Mouse (Mus musculus) ovary, postnatal 14 days (tissue): ENCODE data around the gene Armc8.

ENCODE experiments used
- DNase-seq: peaks from one replicate; pipeline ENCODE4 v3.0.0; 2022; ENCODE audit warnings: low spot score

The Armc8 gene

GRCm38 (mm10) chr9:99499336-99499735, 69.4 kb downstream of the Armc8 start:
- DNase-seq = no peak

- DNase-seq = no peak
These were observed 76.0 kb downstream of the Armc8 start for GRCm38 (mm10) chr9:99492634-99493200.

GRCm38 (mm10) chr9:99491050-99491449, 77.6 kb downstream of the Armc8 start:
- no peak for DNase-seq

DNA sequence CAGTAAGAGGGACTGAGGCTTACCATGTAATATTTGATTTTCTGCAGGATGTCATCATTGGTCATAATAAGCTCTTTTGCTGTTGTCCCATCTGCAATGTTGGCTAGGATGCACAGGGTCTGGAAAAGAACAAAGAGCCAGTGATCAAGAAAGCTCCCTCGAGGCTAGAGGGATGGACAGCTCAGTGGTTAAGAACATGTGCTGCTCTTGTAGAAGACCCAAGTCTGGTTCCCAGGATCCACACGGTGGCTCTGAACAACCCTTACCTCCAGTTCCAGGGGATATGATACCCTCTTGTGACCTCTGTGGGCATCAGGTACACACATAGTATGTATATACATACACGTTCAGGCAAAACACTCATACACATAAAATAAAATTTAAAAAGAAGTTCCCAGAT, 80.9 kb downstream of the Armc8 start:
- no peak for DNase-seq

- no peak for DNase-seq
These were observed 81.5 kb downstream of the Armc8 start for GRCm38 (mm10) chr9:99487126-99487695.

GRCm38 (mm10) chr9:99485144-99485543, 83.6 kb downstream of the Armc8 start:
- no peak for DNase-seq

GRCm38 (mm10) chr9:99484632-99485031, 84.1 kb downstream of the Armc8 start:
- DNase-seq = no peak

DNA sequence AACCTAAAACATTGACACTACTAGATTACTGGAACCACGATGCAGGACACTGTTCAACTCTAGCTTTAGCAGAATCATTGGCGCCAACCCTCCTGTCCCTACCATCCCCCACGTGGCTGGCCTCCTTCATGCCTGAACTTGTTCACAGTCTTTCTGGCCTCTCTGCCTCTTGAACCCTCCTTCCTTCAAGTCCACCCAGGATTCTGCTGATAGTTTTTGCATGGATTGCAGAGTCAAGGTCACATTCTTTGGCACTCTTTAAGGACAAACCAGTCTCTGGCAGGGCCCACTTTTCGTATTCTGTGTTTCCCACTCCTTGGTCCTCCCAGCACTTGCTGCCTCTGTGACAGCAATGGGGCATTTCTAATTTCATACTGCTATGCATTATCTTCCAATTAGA, 85.5 kb downstream of the Armc8 start:
- DNase-seq = no peak

DNA sequence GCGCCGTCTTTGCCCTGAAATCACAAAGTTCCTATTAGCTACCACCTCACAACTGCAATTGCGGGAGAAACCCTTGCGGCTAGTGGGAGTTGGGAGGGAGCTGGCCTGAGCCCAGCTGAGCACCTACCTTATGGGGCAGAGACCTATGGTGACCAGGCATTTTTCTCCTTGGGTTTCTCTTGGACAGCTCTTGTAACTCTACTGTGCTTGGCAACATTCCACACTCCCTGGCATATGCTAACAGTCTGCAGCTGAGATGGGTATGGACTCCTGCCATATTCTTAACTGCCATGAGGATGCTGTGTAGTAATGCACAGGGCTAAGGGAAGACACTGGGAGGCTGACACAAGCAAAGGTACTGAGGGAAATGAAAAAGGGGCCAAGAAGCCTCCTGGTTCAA, 87.9 kb downstream of the Armc8 start:
- no peak for DNase-seq

GRCm38 (mm10) chr9:99479181-99479711, 89.5 kb downstream of the Armc8 start:
- DNase-seq = no peak

GRCm38 (mm10) chr9:99471334-99471733, 97.4 kb downstream of the Armc8 start:
- DNase-seq = no peak

- DNase-seq = no peak
These were observed 98.2 kb downstream of the Armc8 start for GRCm38 (mm10) chr9:99470347-99471092.

- DNase-seq = no peak
These were observed 98.9 kb downstream of the Armc8 start for GRCm38 (mm10) chr9:99469681-99470273.

- DNase-seq = no peak
These were observed 100.1 kb downstream of the Armc8 start for GRCm38 (mm10) chr9:99468572-99468971.

- no peak for DNase-seq
These were observed 103.8 kb downstream of the Armc8 start for GRCm38 (mm10) chr9:99464876-99465275.

DNA sequence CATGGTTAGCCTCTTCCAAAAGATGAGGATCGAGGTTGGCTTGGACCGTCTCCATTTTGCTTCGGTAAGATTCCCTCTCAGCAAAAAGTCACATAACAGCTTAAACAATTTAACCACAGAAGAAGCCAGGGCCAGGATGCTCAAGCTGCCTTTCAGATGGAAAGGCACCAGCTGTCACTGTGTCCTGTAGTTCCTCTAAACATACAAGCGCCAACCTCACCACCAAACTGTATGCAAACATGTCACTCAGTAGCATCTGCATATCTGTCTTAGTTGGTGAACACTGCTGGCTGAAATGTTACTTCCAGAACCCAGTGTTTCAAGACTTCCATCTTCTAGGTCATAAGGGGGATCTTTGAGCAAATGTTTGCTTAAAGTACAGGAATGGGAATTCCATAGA, 109.0 kb downstream of the Armc8 start:
- no peak for DNase-seq

GRCm38 (mm10) chr9:99458529-99459208, 110.0 kb downstream of the Armc8 start:
- peak; percentile 56 for DNase-seq

GRCm38 (mm10) chr9:99454211-99454610, 114.5 kb downstream of the Armc8 start:
- no peak for DNase-seq

GRCm38 (mm10) chr9:99451161-99451560, 117.5 kb downstream of the Armc8 start, which contains the start of gene Nme9:
Gene Nme9 (plus strand): TSS chr9:99451475.
- no peak for DNase-seq

DNA sequence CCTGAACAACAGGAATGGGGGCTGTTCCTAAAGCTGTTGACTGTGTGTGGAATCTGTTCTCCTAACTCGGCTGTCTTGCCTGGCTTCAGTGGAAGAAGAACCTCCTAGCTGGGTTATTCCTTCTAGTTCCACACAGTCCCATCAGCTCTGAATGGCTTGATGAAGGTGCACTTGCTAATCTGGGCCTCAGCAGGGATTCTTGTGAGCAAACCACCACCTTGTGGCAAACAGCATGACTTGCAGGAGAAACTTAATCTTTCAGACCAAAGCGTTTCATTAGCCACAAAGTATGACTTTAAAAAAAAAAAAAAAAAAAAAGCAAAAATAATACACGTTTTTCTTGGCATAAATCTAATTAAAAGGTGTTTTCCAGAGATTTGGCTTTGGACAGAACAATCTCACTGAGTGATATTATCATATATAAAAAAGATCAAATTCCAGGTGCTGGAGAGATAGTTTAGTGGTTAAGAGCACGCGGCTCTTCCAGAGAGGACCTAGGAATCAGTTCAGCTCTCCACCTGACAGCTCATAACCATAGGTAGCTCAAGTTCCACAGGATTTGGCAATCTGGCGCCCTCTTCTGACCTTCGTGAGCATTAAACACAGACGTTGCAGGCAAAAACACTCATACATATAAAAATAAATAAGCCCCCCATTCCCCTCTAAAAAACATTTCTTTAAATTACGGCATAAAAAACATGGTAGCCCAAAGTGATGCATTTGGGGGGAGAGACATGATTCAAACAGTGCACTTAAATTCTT, 118.6 kb downstream of the Armc8 start:
- no peak for DNase-seq

DNA sequence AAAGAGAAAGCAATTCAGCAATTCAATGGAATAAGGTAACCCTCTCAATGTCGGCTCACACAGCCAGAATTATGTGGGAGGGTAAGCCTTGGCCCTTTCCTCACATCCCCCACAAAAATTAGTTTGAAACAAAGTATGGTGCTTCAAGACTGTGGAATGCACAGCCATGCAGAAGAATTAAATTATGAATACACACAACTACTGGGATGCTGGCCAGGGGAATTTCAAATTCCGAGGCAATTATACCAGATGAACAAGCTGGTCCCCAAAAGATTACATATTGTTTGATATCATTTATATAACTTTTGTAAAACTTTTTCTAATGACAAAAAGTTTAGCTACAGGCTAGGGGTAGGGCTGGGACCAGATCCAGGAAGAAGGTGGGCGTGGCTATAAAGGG, 121.4 kb downstream of the Armc8 start:
- no peak for DNase-seq
